Mouse (Mus musculus): ENCODE results near the gene Il21r. TPM values are rescaled to one million over a fixed set of nuclear protein-coding genes. Genes with fewer than 3 reads are reported as not detected.

The Il21r gene
- 86.7 TPM for polyA plus RNA-seq (2015; fragmentation: Illumina TruSeq; extraction: RNeasy Lipid Tissue Mini Kit (QIAGEN cat#74804); ENCODE audit: insufficient read depth, low replicate concordance)

DNA sequence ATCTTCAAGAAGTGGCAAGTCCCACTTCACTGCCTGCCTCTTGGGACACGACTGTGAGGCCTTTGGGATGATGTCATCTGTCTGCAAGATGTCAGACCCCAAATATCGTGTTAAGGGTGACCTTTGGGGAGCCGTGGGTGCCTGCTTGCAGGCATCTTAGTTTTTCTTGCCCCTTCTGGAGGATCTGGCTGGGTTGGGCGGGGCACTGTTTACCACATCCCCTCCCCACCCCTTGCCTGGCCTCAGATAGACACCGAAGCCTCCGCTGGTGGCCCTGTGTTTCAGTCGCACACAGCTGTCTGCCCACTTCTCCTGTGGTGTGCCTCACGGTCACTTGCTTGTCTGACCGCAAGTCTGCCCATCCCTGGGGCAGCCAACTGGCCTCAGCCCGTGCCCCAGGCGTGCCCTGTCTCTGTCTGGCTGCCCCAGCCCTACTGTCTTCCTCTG lies at the start of gene Il21r:
Il21r (plus strand) TSS at position 245 of the 447 bp plus-strand sequence.

Other genes with a start within 250 kb of the Il21r start
- gene Kdm8, start 158.8 kb upstream of the Il21r start, polyA plus RNA-seq (2015; fragmentation: Illumina TruSeq; extraction: RNeasy Lipid Tissue Mini Kit (QIAGEN cat#74804); ENCODE audit: insufficient read depth, low replicate concordance): 5.0 TPM
- 62.3 TPM for gene Nsmce1, start 111.8 kb upstream of the Il21r start, polyA plus RNA-seq (2015; fragmentation: Illumina TruSeq; extraction: RNeasy Lipid Tissue Mini Kit (QIAGEN cat#74804); ENCODE audit: insufficient read depth, low replicate concordance)
- 67.0 TPM for gene Il4ra, start 51.3 kb upstream of the Il21r start, polyA plus RNA-seq (2015; fragmentation: Illumina TruSeq; extraction: RNeasy Lipid Tissue Mini Kit (QIAGEN cat#74804); ENCODE audit: insufficient read depth, low replicate concordance)
- 18.4 TPM for gene Gtf3c1, start 104.4 kb downstream of the Il21r start, polyA plus RNA-seq (2015; fragmentation: Illumina TruSeq; extraction: RNeasy Lipid Tissue Mini Kit (QIAGEN cat#74804); ENCODE audit: insufficient read depth, low replicate concordance)
- gene D430042O09Rik, start 104.5 kb downstream of the Il21r start, polyA plus RNA-seq (2015; fragmentation: Illumina TruSeq; extraction: RNeasy Lipid Tissue Mini Kit (QIAGEN cat#74804); ENCODE audit: insufficient read depth, low replicate concordance): 6.8 TPM

All from spleen, adult 10 weeks (tissue).